Mouse (Mus musculus) lung, postnatal 4 days (tissue): ENCODE results near the gene Jaml.

ENCODE experiments used
- DNase-seq, 2 experiments: peaks; one replicate each; pipeline ENCODE4 v3.0.0; 2021

Gene Jaml

GRCm38 (mm10) chr9:45083132-45083531, 4.1 kb downstream of the Jaml start:
- no peak for DNase-seq

GRCm38 (mm10) chr9:45084556-45084955, 5.6 kb downstream of the Jaml start:
- peak in 1 of 2 experiments; percentile 8 for DNase-seq

- no peak for DNase-seq
Observed at GRCm38 (mm10) chr9:45085741-45086690, 7.0 kb downstream of the Jaml start.

- DNase-seq = no peak
Observed at GRCm38 (mm10) chr9:45088040-45088439, 9.1 kb downstream of the Jaml start.

GRCm38 (mm10) chr9:45090811-45091210, 11.8 kb downstream of the Jaml start:
- DNase-seq = no peak

- DNase-seq = peak in 1 of 2 experiments; percentile 9
Observed at GRCm38 (mm10) chr9:45092641-45093040, 13.7 kb downstream of the Jaml start.

GRCm38 (mm10) chr9:45095149-45095937, 16.4 kb downstream of the Jaml start:
- DNase-seq = peak; percentile 38 to 64

GRCm38 (mm10) chr9:45097877-45098276, 18.9 kb downstream of the Jaml start:
- no peak for DNase-seq

GRCm38 (mm10) chr9:45098426-45098825, 19.4 kb downstream of the Jaml start:
- no peak for DNase-seq

- no peak for DNase-seq
Observed at GRCm38 (mm10) chr9:45102528-45102927, 23.5 kb downstream of the Jaml start.

GRCm38 (mm10) chr9:45103211-45103979, 24.4 kb downstream of the Jaml start:
- no peak for DNase-seq

GRCm38 (mm10) chr9:45105596-45106374, 26.8 kb downstream of the Jaml start:
- no peak for DNase-seq

GRCm38 (mm10) chr9:45115706-45116105, 36.7 kb downstream of the Jaml start:
- peak; percentile 27 to 42 for DNase-seq

- no peak for DNase-seq
Observed at GRCm38 (mm10) chr9:45116819-45117218, 37.8 kb downstream of the Jaml start.

- peak; percentile 12 to 39 for DNase-seq
Observed at GRCm38 (mm10) chr9:45117741-45118431, 38.9 kb downstream of the Jaml start, which contains the start of gene Scn2b. Gene Scn2b (plus strand): TSS chr9:45117782.

GRCm38 (mm10) chr9:45118552-45118951, 39.6 kb downstream of the Jaml start:
- no peak for DNase-seq

GRCm38 (mm10) chr9:45119316-45119953, 40.5 kb downstream of the Jaml start:
- no peak for DNase-seq

- no peak for DNase-seq
Observed at GRCm38 (mm10) chr9:45119954-45120530, 41.1 kb downstream of the Jaml start.

GRCm38 (mm10) chr9:45120567-45120966, 41.6 kb downstream of the Jaml start:
- no peak for DNase-seq

GRCm38 (mm10) chr9:45121001-45121400, 42.0 kb downstream of the Jaml start:
- no peak for DNase-seq
